Mouse (Mus musculus) CD4-positive naive resting alpha-beta T cell, adult 57 days (primary cell): ENCODE results near the gene Bdp1. TPM values are rescaled to one million over a fixed set of nuclear protein-coding genes. Genes with fewer than 3 reads are reported as not detected.

Experiments
- total RNA-seq: library from RNA; stranded (reverse); gene quantifications from one replicate; pipeline ENCODE4 v1.2.4, GENCODE M21; 2023

Gene Bdp1
- 77.8 TPM for total RNA-seq

GRCm38 (mm10) chr13:100103748-100104254 lies at the start of gene Bdp1:
TSS of gene Bdp1 (minus strand) at chr13:100104070.

GRCm38 (mm10) chr13:100124423-100125257 lies 20.8 kb upstream of the Bdp1 start, which contains the start of gene Smn1:
TSS of gene Smn1 (plus strand) at chr13:100124852.

GRCm38 (mm10) chr13:100107652-100108472 lies 4.0 kb upstream of the Bdp1 start, which contains the start of gene Serf1:
TSS of gene Serf1 (plus strand) at chr13:100108012.

GRCm38 (mm10) chr13:100014906-100015895 lies 88.7 kb downstream of the Bdp1 start, which contains the start of gene Mccc2:
TSS of gene Mccc2 (minus strand) at chr13:100015639.

Other genes with a start within 250 kb of the Bdp1 start
- gene Cartpt, start 203.0 kb downstream of the Bdp1 start, total RNA-seq: not detected
- gene Mccc2, start 88.4 kb downstream of the Bdp1 start, total RNA-seq: 14.6 TPM
- 2.0 TPM for gene Serf1, start 3.9 kb upstream of the Bdp1 start, total RNA-seq
- 78.6 TPM for gene Smn1, start 20.8 kb upstream of the Bdp1 start, total RNA-seq
- 1.4 TPM for gene Naip2, start 98.0 kb upstream of the Bdp1 start, total RNA-seq
- gene Naip5, start 142.3 kb upstream of the Bdp1 start, total RNA-seq: 0.62 TPM
- gene Naip6, start 213.6 kb upstream of the Bdp1 start, total RNA-seq: 0.38 TPM